Mouse (Mus musculus) ES-Bruce4 (cell line): ENCODE data around the gene Pmm1. TPM values are rescaled to one million over a fixed set of nuclear protein-coding genes. Genes with fewer than 3 reads are reported as not detected.
A peak's percentile ranks its signal among the peaks of the same experiment; 100 is the strongest.
"Not testable (repeated sequence)": the region's sequence is repeated elsewhere in the genome, so short reads cannot be mapped to it uniquely, and the experiment has no call there.

Experiments
- H3K27ac ChIP-seq: 2 replicates; pipeline ENCODE4 v1.5.1; 2012; ENCODE audit warnings: low read length, inconsistent platforms; ENCODE audit not compliant: insufficient read depth
- H3K27me3 ChIP-seq: 2 replicates; pipeline ENCODE4 v1.6.1; 2012; ENCODE audit warnings: mild to moderate bottlenecking, low read length, inconsistent platforms; ENCODE audit not compliant: control insufficient read depth, poor library complexity, insufficient read depth, severe bottlenecking
- H3K36me3 ChIP-seq: 2 replicates; pipeline ENCODE4 v1.6.1; 2012; ENCODE audit warnings: inconsistent platforms, mild to moderate bottlenecking, low read length, moderate library complexity; ENCODE audit not compliant: control insufficient read depth, poor library complexity, insufficient read depth, severe bottlenecking
- H3K4me1 ChIP-seq: one replicate; pipeline ENCODE4 v1.8.1; 2011; ENCODE audit warnings: low read length; ENCODE audit not compliant: control insufficient read depth, insufficient read depth
- H3K4me3 ChIP-seq: 2 replicates; pipeline ENCODE4 v1.5.1; 2011; ENCODE audit warnings: low read depth, mild to moderate bottlenecking, low read length
- H3K9ac ChIP-seq: 2 replicates; pipeline ENCODE4 v1.6.1; 2012; ENCODE audit warnings: low read depth, mild to moderate bottlenecking, inconsistent platforms; ENCODE audit not compliant: poor library complexity, severe bottlenecking
- H3K9me3 ChIP-seq: replicated peaks from 2 replicates; pipeline ENCODE4 v1.6.1; 2012; ENCODE audit warnings: mild to moderate bottlenecking, low read length, inconsistent platforms; ENCODE audit not compliant: control insufficient read depth, poor library complexity, insufficient read depth, severe bottlenecking
- CTCF ChIP-seq: IDR thresholded peaks from one replicate; pipeline ENCODE4 v1.8.1; 2011; ENCODE audit warnings: low read depth, low read length
- EP300 ChIP-seq: IDR thresholded peaks from 2 replicates; pipeline ENCODE4 v1.6.1; 2011; ENCODE audit warnings: low read depth, low read length; ENCODE audit not compliant: insufficient read depth
- POLR2A ChIP-seq: IDR thresholded peaks from one replicate; pipeline ENCODE4 v1.8.1; 2011; ENCODE audit warnings: low read length; ENCODE audit not compliant: insufficient read depth
- polyA plus RNA-seq: library from polyadenylated mRNA; stranded (reverse); fragments of >200 nt; gene quantifications from 2 replicates; pipeline ENCODE4 v1.2.4, GENCODE M21; 2011; ENCODE audit warnings: low read depth; ENCODE audit not compliant: missing spikeins, insufficient read depth, insufficient read length

Pmm1 gene
- polyA plus RNA-seq, 1 experiment, result 338 TPM

GRCm38 (mm10) chr15:81914668-81915067 is 46.1 kb downstream of the Pmm1 start:
- H3K36me3 ChIP-seq, result peaks cover 24% of the 10 kb centered on the region

GRCm38 (mm10) chr15:81912498-81912897 is 48.2 kb downstream of the Pmm1 start:
- Histone ChIP-seq H3K4me3 (no peak overlapping the region), H3K36me3 (peaks cover 29% of the 10 kb centered on the region), H3K27ac (peak overlapping the region; percentile 16), H3K27me3 (no peaks in the 10 kb centered on the region), H3K4me1 (no peaks in the 10 kb centered on the region), H3K9me3 (no peaks in the 10 kb centered on the region), H3K9ac (no peak overlapping the region)
- no peak for TF ChIP-seq EP300
- no peak for TF ChIP-seq CTCF
- TF ChIP-seq POLR2A, result no peak

More at GRCm38 (mm10) chr15:81914668-81915067, 46.1 kb downstream of the Pmm1 start:
- Histone ChIP-seq H3K27ac (no peak overlapping the region), H3K4me1 (no peaks in the 10 kb centered on the region), H3K9me3 (no peaks in the 10 kb centered on the region), H3K9ac (no peak overlapping the region), H3K4me3 (no peak overlapping the region), H3K27me3 (no peaks in the 10 kb centered on the region)
- no peak for TF ChIP-seq POLR2A
- TF ChIP-seq CTCF, result no peak
- TF ChIP-seq EP300, result no peak

GRCm38 (mm10) chr15:81908767-81909166 is 52.0 kb downstream of the Pmm1 start:
- H3K27ac ChIP-seq, H3K27me3 ChIP-seq, H3K4me1 ChIP-seq: not testable (repeated sequence)

DNA sequence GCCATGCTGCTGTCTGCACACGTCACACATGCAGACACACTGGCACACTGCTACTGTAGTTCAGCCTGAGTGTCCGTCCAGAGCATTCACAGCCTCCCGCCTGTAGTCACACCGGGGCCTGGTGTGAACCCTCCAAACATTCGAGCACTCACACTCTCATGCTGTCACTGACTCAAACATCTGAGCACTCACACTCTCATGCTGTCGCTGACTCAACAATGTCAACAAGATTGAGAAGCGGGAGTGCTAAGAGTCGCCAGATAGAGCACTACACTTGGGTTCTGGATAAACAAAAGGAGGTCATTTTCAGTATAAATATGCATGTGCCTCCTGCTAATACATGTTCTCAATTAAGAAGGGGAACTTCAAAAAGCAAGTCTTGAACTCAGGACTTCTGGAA is 52.8 kb downstream of the Pmm1 start:
- no peak for TF ChIP-seq CTCF
- no peak for TF ChIP-seq POLR2A
- TF ChIP-seq EP300, result no peak
- H3K27me3 ChIP-seq, result no peaks in the 10 kb centered on the region
- no peaks in the 10 kb centered on the region for H3K9me3 ChIP-seq
- H3K27ac ChIP-seq, result no peak overlapping the region
- no peaks in the 10 kb centered on the region for H3K4me1 ChIP-seq
- H3K9ac ChIP-seq, result no peak overlapping the region
- peaks cover 25% of the 10 kb centered on the region for H3K36me3 ChIP-seq
- no peak overlapping the region for H3K4me3 ChIP-seq

More at GRCm38 (mm10) chr15:81908767-81909166, 52.0 kb downstream of the Pmm1 start:
- H3K4me3 ChIP-seq, H3K9me3 ChIP-seq, H3K9ac ChIP-seq: not testable (repeated sequence)
- H3K36me3 ChIP-seq, result peaks cover 26% of the 10 kb centered on the region

- no peaks in the 10 kb centered on the region for H3K27me3 ChIP-seq
- no peak for TF ChIP-seq POLR2A
- no peak for TF ChIP-seq EP300
- TF ChIP-seq CTCF, result peak; percentile 33
- no peaks in the 10 kb centered on the region for H3K9me3 ChIP-seq
- H3K4me1 ChIP-seq, result no peaks in the 10 kb centered on the region
- no peak overlapping the region for H3K9ac ChIP-seq
- H3K27ac ChIP-seq, result no peak overlapping the region
- no peak overlapping the region for H3K4me3 ChIP-seq
- H3K36me3 ChIP-seq, result peaks cover 22% of the 10 kb centered on the region
Observed at GRCm38 (mm10) chr15:81904939-81905338, 55.8 kb downstream of the Pmm1 start.

Other genes starting within 250 kb of the Pmm1 start
- 40.5 and 42.1 TPM in 2 replicates for gene Zc3h7b, start 215.9 kb downstream of the Pmm1 start, polyA plus RNA-seq
- gene Rangap1, start 215.4 kb downstream of the Pmm1 start, polyA plus RNA-seq, result 158 and 160 TPM in 2 replicates
- gene Tef, start 158.5 kb downstream of the Pmm1 start, polyA plus RNA-seq, result 33.9 and 36.0 TPM in 2 replicates
- gene Tob2, start 102.1 kb downstream of the Pmm1 start, polyA plus RNA-seq, result 10.7 and 12.7 TPM in 2 replicates
- gene Phf5a, start 89.0 kb downstream of the Pmm1 start, polyA plus RNA-seq, result 150 and 172 TPM in 2 replicates
- gene Aco2, start 88.6 kb downstream of the Pmm1 start, polyA plus RNA-seq, result 174 and 181 TPM in 2 replicates
- 21.8 and 25.5 TPM in 2 replicates for gene Polr3h, start 34.7 kb downstream of the Pmm1 start, polyA plus RNA-seq
- 4.0 and 4.9 TPM in 2 replicates for gene Csdc2, start 24.2 kb downstream of the Pmm1 start, polyA plus RNA-seq
- 3.5 and 4.8 TPM in 2 replicates for gene 1700029P11Rik, start 19.6 kb upstream of the Pmm1 start, polyA plus RNA-seq
- 98.6 and 131 TPM in 2 replicates for gene Xrcc6, start 26.9 kb upstream of the Pmm1 start, polyA plus RNA-seq
- gene Desi1, start 72.9 kb upstream of the Pmm1 start, polyA plus RNA-seq, result 45.4 and 45.9 TPM in 2 replicates
- gene Snu13, start 86.7 kb upstream of the Pmm1 start, polyA plus RNA-seq, result 271 and 279 TPM in 2 replicates
- not detected in 2 replicates for gene 4930407I10Rik, start 98.2 kb upstream of the Pmm1 start, polyA plus RNA-seq
- gene Mei1, start 109.1 kb upstream of the Pmm1 start, polyA plus RNA-seq, result 0.23 TPM in 1 of 2 replicates, not detected in the other
- 13.7 and 15.0 TPM in 2 replicates for gene Ccdc134, start 167.0 kb upstream of the Pmm1 start, polyA plus RNA-seq
- gene Srebf2, start 186.3 kb upstream of the Pmm1 start, polyA plus RNA-seq, result 205 and 210 TPM in 2 replicates